Mouse (Mus musculus): ENCODE results near the gene Cdk13. TPM values are rescaled to one million over a fixed set of nuclear protein-coding genes. Genes with fewer than 3 reads are reported as not detected.

Gene Cdk13
- polyA plus RNA-seq (2015; fragmentation: Nextera tagmentation; extraction: Ambion mirVana), result 18.2 and 20.2 TPM in 2 replicates

- H3K4me3 ChIP-seq (replicated peaks), result peak within 1 kb of the TSS; percentile 99
- peak within 1 kb of the TSS; percentile 99 for H3K27ac ChIP-seq
- H3K4me1 ChIP-seq, result no peaks in the 10 kb centered on the region
- peak within 1 kb of the TSS; percentile 82 for H3K4me2 ChIP-seq
- peak; percentile 95 for ATAC-seq (ENCODE audit: insufficient read depth, low FRiP score, low read depth)
- no peaks in the 10 kb centered on the region for H3K9me3 ChIP-seq
- H3K27me3 ChIP-seq (replicated peaks), result no peaks in the 10 kb centered on the region
- peak within 1 kb of the TSS; percentile 95 for H3K9ac ChIP-seq
- no peaks in the 10 kb centered on the region for H3K36me3 ChIP-seq
- under 1% methylated on average over 88 of the region's 110 CpGs for WGBS
These were observed at the start of gene Cdk13 for GRCm38 (mm10) chr13:17804909-17805613. TSS of gene Cdk13 (minus strand) at chr13:17805097.

GRCm38 (mm10) chr13:17843336-17843735 lies 38.4 kb upstream of the Cdk13 start:
- Histone ChIP-seq H3K9me3 (no peaks in the 10 kb centered on the region), H3K27ac (no peak overlapping the region), H3K36me3 (no peaks in the 10 kb centered on the region), H3K9ac (no peak overlapping the region), H3K4me3 (replicated peaks) (no peak overlapping the region), H3K27me3 (replicated peaks) (no peaks in the 10 kb centered on the region), H3K4me2 (no peak overlapping the region), H3K4me1 (no peaks in the 10 kb centered on the region)
- no peak for ATAC-seq (ENCODE audit: insufficient read depth, low FRiP score, low read depth)
- 87% methylated on average over 2 of the region's 2 CpGs for WGBS

- ATAC-seq (ENCODE audit: insufficient read depth, low FRiP score, low read depth), result no peak
- Histone ChIP-seq H3K9me3 (no peaks in the 10 kb centered on the region), H3K9ac (no peak overlapping the region), H3K4me1 (0 out of 2 replicates have a peak, but pooled peaks cover 4% of the 10 kb centered on the region), H3K27me3 (replicated peaks) (no peaks in the 10 kb centered on the region), H3K27ac (no peak overlapping the region), H3K36me3 (no peaks in the 10 kb centered on the region), H3K4me2 (no peak overlapping the region), H3K4me3 (replicated peaks) (no peak overlapping the region)
- WGBS, result 55% methylated on average over 4 of the region's 4 CpGs
These were observed 37.9 kb upstream of the Cdk13 start for GRCm38 (mm10) chr13:17842756-17843155.

- no peaks in the 10 kb centered on the region for H3K9me3 ChIP-seq
- ATAC-seq (ENCODE audit: insufficient read depth, low FRiP score, low read depth), result no peak
- no peak overlapping the region for H3K4me2 ChIP-seq
- H3K27ac ChIP-seq, result no peak overlapping the region
- 0 out of 2 replicates have a peak, but pooled peaks cover 5% of the 10 kb centered on the region for H3K4me1 ChIP-seq
- no peak overlapping the region for H3K4me3 ChIP-seq (replicated peaks)
- 84% methylated on average over 5 of the region's 5 CpGs for WGBS
- no peaks in the 10 kb centered on the region for H3K27me3 ChIP-seq (replicated peaks)
- no peaks in the 10 kb centered on the region for H3K36me3 ChIP-seq
- no peak overlapping the region for H3K9ac ChIP-seq
These were observed 34.2 kb upstream of the Cdk13 start for GRCm38 (mm10) chr13:17839137-17839536.

- Histone ChIP-seq H3K4me2 (no peak overlapping the region), H3K27ac (0 out of 2 replicates have a peak overlapping the region, but pooled peaks have one; percentile 65), H3K27me3 (replicated peaks) (no peaks in the 10 kb centered on the region), H3K4me3 (replicated peaks) (no peak overlapping the region), H3K9ac (no peak overlapping the region), H3K36me3 (no peaks in the 10 kb centered on the region), H3K4me1 (0 out of 2 replicates have a peak, but pooled peaks cover 5% of the 10 kb centered on the region), H3K9me3 (no peaks in the 10 kb centered on the region)
- WGBS, result 33% methylated on average over 4 of the region's 4 CpGs
- peak; percentile 43; the same call in 1 of the 2 replicates for ATAC-seq (ENCODE audit: insufficient read depth, low FRiP score, low read depth)
These were observed 33.6 kb upstream of the Cdk13 start for GRCm38 (mm10) chr13:17838484-17838851.

GRCm38 (mm10) chr13:17837610-17838483 lies 33.0 kb upstream of the Cdk13 start:
- ATAC-seq (ENCODE audit: insufficient read depth, low FRiP score, low read depth), result peak; percentile 39; the same call in 1 of the 2 replicates
- Histone ChIP-seq H3K4me1 (0 out of 2 replicates have a peak, but pooled peaks cover 5% of the 10 kb centered on the region), H3K4me3 (replicated peaks) (no peak overlapping the region), H3K9me3 (no peaks in the 10 kb centered on the region), H3K9ac (no peak overlapping the region), H3K27me3 (replicated peaks) (no peaks in the 10 kb centered on the region), H3K36me3 (no peaks in the 10 kb centered on the region), H3K27ac (peak overlapping the region; percentile 65), H3K4me2 (0 out of 2 replicates have a peak overlapping the region, but pooled peaks have one; percentile 23)
- WGBS, result 32% methylated on average over 16 of the region's 16 CpGs

- H3K9me3 ChIP-seq, result no peaks in the 10 kb centered on the region
- H3K9ac ChIP-seq, result no peak overlapping the region
- no peaks in the 10 kb centered on the region for H3K36me3 ChIP-seq
- ATAC-seq (ENCODE audit: insufficient read depth, low FRiP score, low read depth), result no peak
- H3K27me3 ChIP-seq (replicated peaks), result no peaks in the 10 kb centered on the region
- no peak overlapping the region for H3K4me2 ChIP-seq
- H3K27ac ChIP-seq, result no peak overlapping the region
- H3K4me3 ChIP-seq (replicated peaks), result no peak overlapping the region
- WGBS, result 73% methylated on average over 7 of the region's 7 CpGs
- H3K4me1 ChIP-seq, result 0 out of 2 replicates have a peak, but pooled peaks cover 5% of the 10 kb centered on the region
These were observed 31.9 kb upstream of the Cdk13 start for GRCm38 (mm10) chr13:17836808-17837207.

- Histone ChIP-seq H3K27me3 (replicated peaks) (no peaks in the 10 kb centered on the region), H3K9me3 (no peaks in the 10 kb centered on the region), H3K4me2 (no peak overlapping the region), H3K27ac (no peak overlapping the region), H3K9ac (no peak overlapping the region), H3K4me1 (0 out of 2 replicates have a peak, but pooled peaks cover 2% of the 10 kb centered on the region), H3K4me3 (replicated peaks) (no peak overlapping the region), H3K36me3 (no peaks in the 10 kb centered on the region)
- ATAC-seq (ENCODE audit: insufficient read depth, low FRiP score, low read depth), result no peak
- WGBS, result 60% methylated on average over 3 of the region's 3 CpGs
These were observed 28.0 kb upstream of the Cdk13 start for GRCm38 (mm10) chr13:17832940-17833339.

- Histone ChIP-seq H3K4me2 (no peak overlapping the region), H3K4me1 (no peaks in the 10 kb centered on the region)
- no peak for ATAC-seq (ENCODE audit: insufficient read depth, low FRiP score, low read depth)
These were observed 12.3 kb upstream of the Cdk13 start for GRCm38 (mm10) chr13:17817226-17817625.

GRCm38 (mm10) chr13:17805614-17805975 lies 698 bp upstream of the Cdk13 start:
- Histone ChIP-seq H3K4me3 (replicated peaks) (peak overlapping the region; percentile 99), H3K27me3 (replicated peaks) (no peaks in the 10 kb centered on the region), H3K36me3 (no peaks in the 10 kb centered on the region), H3K9me3 (no peaks in the 10 kb centered on the region), H3K27ac (peak overlapping the region; percentile 93), H3K4me1 (no peaks in the 10 kb centered on the region), H3K9ac (peak overlapping the region; percentile 52), H3K4me2 (peak overlapping the region; percentile 62)
- ATAC-seq (ENCODE audit: insufficient read depth, low FRiP score, low read depth), result no peak
- WGBS, result under 1% methylated on average over 14 of the region's 14 CpGs

More at GRCm38 (mm10) chr13:17817226-17817625, 12.3 kb upstream of the Cdk13 start:
- Histone ChIP-seq H3K36me3 (no peaks in the 10 kb centered on the region), H3K4me3 (replicated peaks) (no peak overlapping the region), H3K27me3 (replicated peaks) (no peaks in the 10 kb centered on the region), H3K9me3 (no peaks in the 10 kb centered on the region), H3K27ac (no peak overlapping the region), H3K9ac (no peak overlapping the region)
- 91% methylated on average over 2 of the region's 2 CpGs for WGBS

- peak; percentile 6 for ATAC-seq (ENCODE audit: insufficient read depth, low FRiP score, low read depth)
- no peaks in the 10 kb centered on the region for H3K36me3 ChIP-seq
- H3K4me2 ChIP-seq, result peak overlapping the region; percentile 82
- H3K9me3 ChIP-seq, result no peaks in the 10 kb centered on the region
- under 1% methylated on average over 94 of the region's 105 CpGs for WGBS
- H3K4me1 ChIP-seq, result no peaks in the 10 kb centered on the region
- peak overlapping the region; percentile 99 for H3K27ac ChIP-seq
- no peaks in the 10 kb centered on the region for H3K27me3 ChIP-seq (replicated peaks)
- peak overlapping the region; percentile 95 for H3K9ac ChIP-seq
- H3K4me3 ChIP-seq (replicated peaks), result peak overlapping the region; percentile 99
These were observed 647 bp downstream of the Cdk13 start for GRCm38 (mm10) chr13:17804058-17804841.

Measured in stomach, embryonic 15.5 days (tissue).